Mouse (Mus musculus) neural tube, embryonic 11.5 days (tissue): Measurements from ENCODE around the gene Cpn1. TPM values are rescaled to one million over a fixed set of nuclear protein-coding genes. Genes with fewer than 3 reads are reported as not detected.

ENCODE experiments used
- ATAC-seq: fragments of 200-750 bp; cut with Nextera tagmentation; 2 replicates; pipeline ENCODE4 v1.8.0; 2017; ENCODE audit warnings: moderate number of reproducible peaks, mild to moderate bottlenecking, moderate TSS enrichment, moderate library complexity; ENCODE audit not compliant: insufficient read depth, low FRiP score, low TSS enrichment
- DNase-seq: peaks from one replicate; pipeline ENCODE4 v3.0.0-alpha.2; 2015; ENCODE audit warnings: low spot score
- H3K27ac ChIP-seq: fragments of 300-500 bp; sonication (generic); 2 replicates; pipeline ENCODE4 v1.5.1; 2014; ENCODE audit warnings: low read depth, mild to moderate bottlenecking, low read length
- H3K27me3 ChIP-seq: fragments of 300-500 bp; sonication (generic); 2 replicates; pipeline ENCODE4 v1.6.1; 2014; ENCODE audit warnings: mild to moderate bottlenecking, low read length, mixed read lengths; ENCODE audit not compliant: control insufficient read depth, insufficient read depth
- H3K36me3 ChIP-seq: fragments of 300-500 bp; sonication (generic); 2 replicates; pipeline ENCODE4 v1.6.1; 2014; ENCODE audit warnings: mild to moderate bottlenecking, low read length, moderate library complexity, mixed read lengths; ENCODE audit not compliant: control insufficient read depth, insufficient read depth
- H3K4me1 ChIP-seq: fragments of 300-500 bp; sonication (generic); 2 replicates; pipeline ENCODE4 v1.6.1; 2014; ENCODE audit warnings: low read length, mixed read lengths; ENCODE audit not compliant: control insufficient read depth, insufficient read depth
- H3K4me2 ChIP-seq: fragments of 300-500 bp; sonication (generic); 2 replicates; pipeline ENCODE4 v1.6.1; 2014; ENCODE audit warnings: low read depth, mild to moderate bottlenecking, moderate library complexity
- H3K4me3 ChIP-seq: fragments of 300-500 bp; sonication (generic); 2 replicates; pipeline ENCODE4 v1.5.1; 2014; ENCODE audit warnings: low read depth, low read length
- H3K9ac ChIP-seq: fragments of 300-500 bp; sonication (generic); 2 replicates; pipeline ENCODE4 v1.6.1; 2014; ENCODE audit warnings: mild to moderate bottlenecking, low read length
- H3K9me3 ChIP-seq: fragments of 300-500 bp; sonication (generic); 2 replicates; pipeline ENCODE4 v1.6.1; 2016; ENCODE audit warnings: low read length; ENCODE audit not compliant: control insufficient read depth
- WGBS: fragments of 180-500 bp; shearing (Covaris S2); extraction: QIAGEN DNeasy Blood & Tissue Kit; methylation state at CpG from one replicate; pipeline ENCODE4 v1.1.7; 2014; 5-methylcytosine and 5-hydroxymethylcytosine counted together
- polyA plus RNA-seq: library from polyadenylated mRNA; unstranded; fragments of >200 nt; fragmentation: Nextera tagmentation; extraction: Ambion mirVana; gene quantifications from 2 replicates; pipeline ENCODE4 v1.2.1, GENCODE M21; 2014

The Cpn1 gene
- polyA plus RNA-seq, 1 experiment from 2014 or later = 0.12 TPM

GRCm38 (mm10) chr19:44021502-44021901 is 35.1 kb upstream of the Cpn1 start:
- Histone ChIP-seq H3K36me3 (no peaks in the 10 kb centered on the region), H3K4me1 (no peaks in the 10 kb centered on the region), H3K4me3 (no peak overlapping the region), H3K9me3 (no peaks in the 10 kb centered on the region), H3K27ac (no peak overlapping the region), H3K27me3 (no peaks in the 10 kb centered on the region), H3K9ac (no peak overlapping the region), H3K4me2 (no peak overlapping the region)
- DNase-seq = no peak
- ATAC-seq = no peak
- WGBS = 88% methylated on average over 4 of the region's 4 CpGs

GRCm38 (mm10) chr19:44019739-44020138 is 33.4 kb upstream of the Cpn1 start:
- ATAC-seq (no peak), DNase-seq (no peak)
- Histone ChIP-seq H3K27ac (no peak overlapping the region), H3K9me3 (no peaks in the 10 kb centered on the region), H3K36me3 (no peaks in the 10 kb centered on the region), H3K4me3 (no peak overlapping the region), H3K4me2 (no peak overlapping the region), H3K27me3 (no peaks in the 10 kb centered on the region), H3K4me1 (no peaks in the 10 kb centered on the region), H3K9ac (no peak overlapping the region)
- WGBS = 63% methylated on average over 7 of the region's 7 CpGs

DNA sequence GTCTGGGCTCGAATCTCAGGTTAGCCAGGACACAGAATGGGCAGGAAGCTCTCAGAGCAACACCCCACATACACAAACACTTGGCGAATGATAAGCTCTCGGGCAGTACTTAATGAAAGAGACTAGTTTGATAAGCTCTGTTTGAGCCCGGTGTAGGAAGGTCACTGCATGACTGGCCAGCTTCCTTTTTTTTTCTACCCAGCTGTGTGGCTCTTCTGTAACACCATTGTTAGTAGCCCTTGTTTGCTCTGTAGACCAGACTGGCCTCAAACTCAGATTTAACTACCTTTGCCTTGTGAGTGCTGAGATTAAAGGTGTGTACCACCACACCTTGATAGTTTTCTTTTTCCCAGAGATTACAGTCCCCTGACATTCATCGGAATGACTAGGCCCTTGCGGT is 27.5 kb upstream of the Cpn1 start:
- no peak overlapping the region for H3K27ac ChIP-seq
- H3K9me3 ChIP-seq = no peaks in the 10 kb centered on the region
- H3K4me2 ChIP-seq = no peak overlapping the region
- DNase-seq = no peak
- H3K36me3 ChIP-seq = no peaks in the 10 kb centered on the region
- no peak overlapping the region for H3K4me3 ChIP-seq
- no peaks in the 10 kb centered on the region for H3K27me3 ChIP-seq
- no peaks in the 10 kb centered on the region for H3K4me1 ChIP-seq
- H3K9ac ChIP-seq = no peak overlapping the region
- WGBS = 90% methylated on average over 6 of the region's 6 CpGs
- no peak for ATAC-seq

- Histone ChIP-seq H3K4me3 (no peak overlapping the region), H3K4me2 (no peak overlapping the region), H3K9ac (no peak overlapping the region), H3K27me3 (no peaks in the 10 kb centered on the region), H3K27ac (no peak overlapping the region), H3K9me3 (no peaks in the 10 kb centered on the region), H3K36me3 (no peaks in the 10 kb centered on the region), H3K4me1 (no peaks in the 10 kb centered on the region)
- DNase-seq (no peak), ATAC-seq (no peak)
- WGBS = 82% methylated on average over 15 of the region's 15 CpGs
Observed at GRCm38 (mm10) chr19:44008784-44009183, 22.4 kb upstream of the Cpn1 start.

GRCm38 (mm10) chr19:44007186-44007585 is 20.8 kb upstream of the Cpn1 start:
- WGBS = 66% methylated on average over 12 of the region's 12 CpGs
- DNase-seq = no peak
- H3K27ac ChIP-seq = no peak overlapping the region

GRCm38 (mm10) chr19:44005025-44005424 is 18.7 kb upstream of the Cpn1 start:
- Histone ChIP-seq H3K9me3 (no peaks in the 10 kb centered on the region), H3K4me3 (no peak overlapping the region), H3K36me3 (no peaks in the 10 kb centered on the region), H3K27ac (no peak overlapping the region), H3K4me2 (no peak overlapping the region), H3K27me3 (no peaks in the 10 kb centered on the region), H3K4me1 (no peaks in the 10 kb centered on the region), H3K9ac (no peak overlapping the region)
- 75% methylated on average over 4 of the region's 4 CpGs for WGBS
- ATAC-seq = no peak
- DNase-seq = no peak

More at GRCm38 (mm10) chr19:44007186-44007585, 20.8 kb upstream of the Cpn1 start:
- ATAC-seq = no peak
- no peaks in the 10 kb centered on the region for H3K9me3 ChIP-seq
- no peak overlapping the region for H3K4me2 ChIP-seq
- no peaks in the 10 kb centered on the region for H3K27me3 ChIP-seq
- no peaks in the 10 kb centered on the region for H3K4me1 ChIP-seq
- H3K36me3 ChIP-seq = no peaks in the 10 kb centered on the region
- no peak overlapping the region for H3K4me3 ChIP-seq
- H3K9ac ChIP-seq = no peak overlapping the region

DNA sequence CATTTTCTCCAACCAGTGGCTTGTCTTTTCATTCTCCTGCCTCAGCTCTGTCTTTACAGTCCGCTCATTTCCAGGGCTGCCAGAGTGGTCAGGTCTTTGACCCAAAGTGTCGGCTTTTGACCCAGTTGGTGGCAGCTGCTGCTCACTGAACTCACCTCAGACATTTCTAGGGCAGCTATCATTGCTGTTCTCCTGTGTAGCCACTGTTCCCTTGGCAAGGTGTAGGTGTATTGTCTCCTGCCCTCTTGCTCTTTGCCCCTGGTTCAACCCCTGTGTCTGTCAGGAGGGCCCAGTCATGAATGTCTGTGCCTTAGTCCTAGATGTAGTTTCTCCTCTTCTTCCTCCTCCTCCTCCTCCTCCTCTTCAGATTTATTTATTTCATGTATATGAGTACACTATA is 17.9 kb upstream of the Cpn1 start:
- H3K4me2 ChIP-seq = no peak overlapping the region
- WGBS = 92% methylated on average over 2 of the region's 2 CpGs
- no peak overlapping the region for H3K9ac ChIP-seq
- no peaks in the 10 kb centered on the region for H3K27me3 ChIP-seq
- no peaks in the 10 kb centered on the region for H3K36me3 ChIP-seq
- no peak overlapping the region for H3K27ac ChIP-seq
- ATAC-seq = no peak
- H3K4me3 ChIP-seq = no peak overlapping the region
- H3K9me3 ChIP-seq = no peaks in the 10 kb centered on the region
- no peaks in the 10 kb centered on the region for H3K4me1 ChIP-seq
- no peak for DNase-seq

DNA sequence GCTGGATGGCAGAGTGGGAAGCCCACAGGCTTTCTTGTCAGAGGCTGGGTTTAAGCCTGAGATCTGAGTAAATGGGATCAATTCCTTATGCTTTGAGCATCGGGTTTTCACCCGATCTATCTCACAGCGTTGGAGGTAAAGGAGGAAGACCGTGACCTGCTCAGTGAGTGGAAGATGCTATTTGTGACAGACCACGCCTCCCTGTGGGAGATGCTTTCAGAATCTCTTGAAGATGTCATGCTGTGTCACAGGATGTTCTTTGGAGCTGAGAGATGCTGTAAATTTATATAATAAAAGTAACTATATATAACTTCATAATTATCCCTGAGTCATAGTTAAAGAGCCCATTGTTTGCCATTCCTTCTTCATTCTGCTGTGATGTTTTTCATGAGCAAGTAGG is 14.4 kb upstream of the Cpn1 start:
- WGBS = 80% methylated on average over 5 of the region's 5 CpGs
- no peak overlapping the region for H3K9ac ChIP-seq
- ATAC-seq = no peak

DNA sequence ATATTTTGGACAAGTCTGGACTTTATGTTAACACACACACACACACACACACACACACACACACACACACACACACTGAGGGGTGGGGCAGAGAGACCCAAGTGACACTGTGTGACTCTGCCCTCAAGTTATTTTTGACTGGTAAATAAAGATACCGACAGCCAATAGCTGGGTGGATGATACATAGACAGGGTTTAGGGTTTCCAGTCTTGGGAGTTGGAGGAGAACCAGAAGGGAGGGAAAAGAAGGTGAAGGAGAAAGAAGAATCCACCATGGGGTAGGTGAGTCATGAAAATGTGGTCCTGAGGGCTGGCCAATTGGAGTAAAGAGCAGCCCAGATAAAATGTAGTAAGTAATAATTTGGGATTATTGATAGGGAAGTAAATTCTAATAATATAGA is 13.7 kb upstream of the Cpn1 start:
- no peaks in the 10 kb centered on the region for H3K9me3 ChIP-seq
- H3K36me3 ChIP-seq = no peaks in the 10 kb centered on the region
- DNase-seq = no peak
- 88% methylated on average over 1 of the region's 1 CpGs for WGBS
- H3K4me1 ChIP-seq = no peaks in the 10 kb centered on the region
- ATAC-seq = no peak
- H3K4me2 ChIP-seq = no peak overlapping the region
- no peak overlapping the region for H3K9ac ChIP-seq
- no peaks in the 10 kb centered on the region for H3K27me3 ChIP-seq
- H3K27ac ChIP-seq = no peak overlapping the region
- H3K4me3 ChIP-seq = no peak overlapping the region

More for the DNA sequence above, 14.4 kb upstream of the Cpn1 start:
- no peak for DNase-seq
- Histone ChIP-seq H3K4me1 (no peaks in the 10 kb centered on the region), H3K27ac (no peak overlapping the region), H3K27me3 (no peaks in the 10 kb centered on the region), H3K4me2 (no peak overlapping the region), H3K36me3 (no peaks in the 10 kb centered on the region), H3K4me3 (no peak overlapping the region), H3K9me3 (no peaks in the 10 kb centered on the region)
